Mouse (Mus musculus) MEL (cell line): ENCODE data around the gene Tead2.

Experiments used
- CTCF ChIP-seq, 3 experiments: IDR thresholded peaks in 2 of 3; conservative IDR thresholded peaks in 1 of 3; 2 replicates each; pipeline ENCODE4 v1.5.1; 2011 to 2012; ENCODE audit warnings: low read length in 3 of 3, low read depth in 2 of 3, mild to moderate bottlenecking in 2 of 3, improper control_type of control experiment in 1 of 3, inconsistent platforms in 1 of 3, mixed read lengths in 1 of 3, moderate library complexity in 1 of 3; ENCODE audit not compliant: control insufficient read depth in 1 of 3, insufficient read depth in 1 of 3, poor library complexity in 1 of 3, severe bottlenecking in 1 of 3
- E2F4 ChIP-seq: IDR thresholded peaks from 2 replicates; pipeline ENCODE4 v1.6.1; 2011; ENCODE audit warnings: low read depth, low read length, improper control_type of control experiment, borderline replicate concordance
- EP300 ChIP-seq, 2 experiments: IDR thresholded peaks; 2 replicates each; pipeline ENCODE4 v1.6.1; 2011; ENCODE audit warnings: improper control_type of control experiment in 2 of 2, low read length in 2 of 2, low read depth in 1 of 2, mild to moderate bottlenecking in 1 of 2
- GATA1 ChIP-seq: IDR thresholded peaks from 2 replicates; pipeline ENCODE4 v1.6.1; 2011; ENCODE audit warnings: low read depth, low read length, improper control_type of control experiment
- MAX ChIP-seq: IDR thresholded peaks from 2 replicates; pipeline ENCODE4 v1.6.1; 2011; ENCODE audit warnings: low read length, improper control_type of control experiment
- MEF2A ChIP-seq: IDR thresholded peaks from 2 replicates; pipeline ENCODE4 v1.6.1; 2014; ENCODE audit warnings: low read depth, mild to moderate bottlenecking, inconsistent platforms, low read length, improper control_type of control experiment; ENCODE audit not compliant: poor library complexity, insufficient replicate concordance, severe bottlenecking; ENCODE audit errors: extremely low read depth
- MYC ChIP-seq: IDR thresholded peaks from 2 replicates; pipeline ENCODE4 v1.6.1; 2011; ENCODE audit warnings: low read depth, mild to moderate bottlenecking, low read length, improper control_type of control experiment, moderate library complexity
- NRF1 ChIP-seq: IDR thresholded peaks from 2 replicates; pipeline ENCODE4 v1.6.1; 2014; ENCODE audit warnings: low read depth, mild to moderate bottlenecking, inconsistent platforms, low read length, improper control_type of control experiment, moderate library complexity; ENCODE audit not compliant: poor library complexity, insufficient read depth, severe bottlenecking
- POLR2A ChIP-seq, 2 experiments: IDR thresholded peaks; 2 replicates each; pipeline ENCODE4 v1.6.1; 2011 to 2012; ENCODE audit warnings: low read length in 2 of 2, mild to moderate bottlenecking in 2 of 2, control low read depth in 1 of 2, improper control_type of control experiment in 1 of 2, low read depth in 1 of 2, moderate library complexity in 1 of 2; ENCODE audit not compliant: control insufficient read depth in 1 of 2, insufficient read depth in 1 of 2, poor library complexity in 1 of 2
- POLR2AphosphoS2 ChIP-seq: IDR thresholded peaks from 2 replicates; pipeline ENCODE4 v1.6.1; 2011; ENCODE audit warnings: low read length, improper control_type of control experiment
- RAD21 ChIP-seq: IDR thresholded peaks from 2 replicates; pipeline ENCODE4 v1.6.1; 2011; ENCODE audit warnings: mild to moderate bottlenecking, low read depth, low read length, improper control_type of control experiment
- RCOR1 ChIP-seq: IDR thresholded peaks from 2 replicates; pipeline ENCODE4 v1.6.1; 2012; ENCODE audit warnings: low read depth, mild to moderate bottlenecking, inconsistent platforms, low read length, improper control_type of control experiment
- TBP ChIP-seq: IDR thresholded peaks from 2 replicates; pipeline ENCODE4 v1.8.0; 2011; ENCODE audit warnings: low read depth, low read length, improper control_type of control experiment
- ZC3H11A ChIP-seq: IDR thresholded peaks from 2 replicates; pipeline ENCODE4 v1.6.1; 2012; ENCODE audit warnings: low read depth, mild to moderate bottlenecking, inconsistent platforms, low read length, improper control_type of control experiment

DNA sequence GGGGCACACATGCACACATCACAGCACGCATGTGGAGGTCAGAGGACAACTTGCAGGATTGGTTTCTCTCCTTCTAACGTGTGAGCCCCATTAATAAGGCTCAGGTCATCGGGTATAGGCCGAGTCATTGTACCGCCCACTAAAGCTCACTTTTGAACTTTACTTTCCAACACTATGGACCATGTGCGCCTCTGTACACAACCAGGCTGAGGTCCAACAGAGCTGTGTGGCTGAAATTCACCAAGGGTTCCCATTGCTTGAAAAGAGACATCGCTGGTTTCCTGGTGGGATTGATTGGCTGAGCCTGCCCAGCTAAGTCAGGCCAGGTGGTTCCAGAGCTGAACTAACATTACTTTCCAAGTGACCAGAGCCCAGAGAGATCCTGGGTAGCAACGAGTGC lies 58.1 kb downstream of the Tead2 start:
- TF ChIP-seq POLR2AphosphoS2 (no peak), TBP (no peak), E2F4 (no peak), MYC (no peak), RCOR1 (no peak), MEF2A (no peak), POLR2A (IDR thresholded peaks at IDR 0.05; ENCODE audit: control insufficient read depth in 1 of 2, insufficient read depth in 1 of 2, low read depth in 1 of 2, low read length in 2 of 2, poor library complexity in 1 of 2) (no peak), GATA1 (no peak), RAD21 (no peak), EP300 (IDR thresholded peaks at IDR 0.05; ENCODE audit: low read depth in 1 of 2, low read length in 2 of 2) (no peak), CTCF (IDR thresholded peaks at IDR 0.05 in 2 of 3, conservative IDR thresholded peaks at IDR 0.05 in 1 of 3; ENCODE audit: control insufficient read depth in 1 of 3, insufficient read depth in 1 of 3, low read depth in 2 of 3, low read length in 3 of 3, poor library complexity in 1 of 3, severe bottlenecking in 1 of 3) (no peak), MAX (no peak), ZC3H11A (no peak), NRF1 (no peak)
